Comparison of ENCODE assay signal across 9 mouse cellular contexts in the genomic region with DNA sequence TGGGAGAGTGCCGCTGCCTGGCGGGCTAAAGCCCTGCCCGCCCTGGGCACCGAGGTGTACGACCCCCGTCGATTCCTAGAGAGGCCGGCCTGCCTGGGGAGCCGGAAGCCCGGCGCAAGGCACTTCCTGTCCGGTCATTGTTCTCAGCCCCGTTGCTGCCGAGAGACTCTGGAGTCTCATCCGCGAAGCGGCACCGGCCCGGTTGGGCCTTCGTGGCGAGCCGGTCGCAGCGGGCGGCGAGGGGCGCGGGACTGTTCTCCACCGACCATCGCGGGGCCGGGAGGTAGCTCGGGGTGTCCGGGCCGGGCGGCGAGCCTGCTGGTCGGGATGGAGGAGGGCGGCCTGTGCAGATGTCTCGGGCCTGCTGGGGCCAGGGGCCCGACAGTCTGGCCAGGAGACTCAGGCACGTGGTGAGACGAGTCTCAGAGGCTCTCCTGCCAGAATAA. TPM values are rescaled to one million over a fixed set of nuclear protein-coding genes. Genes with fewer than 3 reads are reported as not detected.
A peak's percentile ranks its signal among the peaks of the same experiment; 100 is the strongest.
DNase-seq lines count a peak whose midpoint lies in the region; ATAC-seq and TF ChIP-seq lines count a peak whose summit lies in the region.
"Had no signal": no experiment of that assay in that cellular context is flagged by ENCODE, and none has a peak within 500 bp of the region (broad histone marks: within the 10 kb centered on the region; RNA-seq: fewer than 3 reads in every experiment).

Gene Zfp105 (plus strand): TSS at position 137 of the 446 bp plus-strand sequence.

- H3K36me3 ChIP-seq in embryonic facial prominence, embryonic 14.5 days (ENCODE audit: control insufficient read depth, insufficient read depth, low read length): peaks cover 33% of the 10 kb centered on the region
- H3K36me3 ChIP-seq in kidney, adult 2 months (ENCODE audit: control insufficient read depth, insufficient read depth, low read length): peaks cover 5% of the 10 kb centered on the region
- H3K36me3 ChIP-seq in limb, embryonic 10.5 days: peaks cover 37% of the 10 kb centered on the region
- peaks cover 38% of the 10 kb centered on the region for H3K36me3 ChIP-seq in midbrain, embryonic 10.5 days

- peak; percentile 3 for DNase-seq in CD4-positive, CD25-positive, alpha-beta regulatory T cell, adult 2 months (ENCODE audit: low read depth, low spot score)
- peak; percentile 93 for DNase-seq in embryonic facial prominence, embryonic 14.5 days (ENCODE audit: low spot score)
- DNase-seq in heart, adult 8-10 months (ENCODE audit: low spot score): peak; percentile 52
- DNase-seq in kidney, adult 2 months: peak; percentile 70
- peak; percentile 94 for DNase-seq in limb, embryonic 10.5 days (ENCODE audit: low spot score)
- DNase-seq in midbrain, embryonic 10.5 days (ENCODE audit: low spot score): peak; percentile 93
- peak; percentile 3 for DNase-seq in skeletal muscle tissue, adult 2 months (ENCODE audit: low read depth, low spot score)

- TF ChIP-seq CTCF in kidney, adult 2 months (conservative IDR thresholded peaks at IDR 0.05; ENCODE audit: insufficient read depth, insufficient read length, low read depth, low read length): no peak

- no peaks in the 10 kb centered on the region for H3K27me3 ChIP-seq in embryonic facial prominence, embryonic 14.5 days (replicated peaks; ENCODE audit: control insufficient read depth, insufficient read depth, low read length)
- H3K27me3 ChIP-seq in kidney, adult 2 months (replicated peaks; ENCODE audit: control insufficient read depth, insufficient read depth, low read length): no peaks in the 10 kb centered on the region; the same call in 1 of the 2 replicates
- no peaks in the 10 kb centered on the region for H3K27me3 ChIP-seq in limb, embryonic 10.5 days (ENCODE audit: low read depth, poor library complexity, severe bottlenecking)
- H3K27me3 ChIP-seq in midbrain, embryonic 10.5 days (ENCODE audit: low read depth, poor library complexity, severe bottlenecking): 0 out of 2 replicates have a peak, but pooled peaks cover 8% of the 10 kb centered on the region

- H3K4me1 ChIP-seq in embryonic facial prominence, embryonic 14.5 days (ENCODE audit: control insufficient read depth, insufficient read depth, low read length): 0 out of 2 replicates have a peak, but pooled peaks cover 4% of the 10 kb centered on the region
- no peaks in the 10 kb centered on the region for H3K4me1 ChIP-seq in kidney, adult 2 months (ENCODE audit: control insufficient read depth, insufficient read depth, low read length)
- H3K4me1 ChIP-seq in limb, embryonic 10.5 days: peaks cover 5% of the 10 kb centered on the region
- H3K4me1 ChIP-seq in midbrain, embryonic 10.5 days: peaks cover 8% of the 10 kb centered on the region

- peak within 1 kb of the TSS; percentile 61 for H3K4me3 ChIP-seq in embryonic facial prominence, embryonic 14.5 days (ENCODE audit: low read depth, low read length)
- peak within 1 kb of the TSS; percentile 60 for H3K4me3 ChIP-seq in kidney, adult 2 months (ENCODE audit: insufficient read depth, low read depth, low read length)
- H3K4me3 ChIP-seq in limb, embryonic 10.5 days: peak within 1 kb of the TSS; percentile 90
- peak within 1 kb of the TSS; percentile 94 for H3K4me3 ChIP-seq in midbrain, embryonic 10.5 days

- no peaks in the 10 kb centered on the region for H3K9me3 ChIP-seq in embryonic facial prominence, embryonic 14.5 days (ENCODE audit: control insufficient read depth, low read length)
- no peaks in the 10 kb centered on the region for H3K9me3 ChIP-seq in limb, embryonic 10.5 days (replicated peaks)
- no peaks in the 10 kb centered on the region for H3K9me3 ChIP-seq in midbrain, embryonic 10.5 days (replicated peaks)

- ATAC-seq in CD4-positive, CD25-positive, alpha-beta regulatory T cell, adult 4 months: no peak
- ATAC-seq in embryonic facial prominence, embryonic 14.5 days (ENCODE audit: low read depth): peak; percentile 99

- TF ChIP-seq POLR2A in kidney, adult 2 months (IDR thresholded peaks at IDR 0.05; ENCODE audit: low read depth, low read length): no peak

- peak within 1 kb of the TSS; percentile 58 for H3K4me2 ChIP-seq in embryonic facial prominence, embryonic 14.5 days (ENCODE audit: low read depth, low read length)

- 0% methylated on average over 33 of the region's 43 CpGs for WGBS in embryonic facial prominence, embryonic 14.5 days
- 1% methylated on average over 43 of the region's 43 CpGs for WGBS in kidney, adult 2 months
- under 1% methylated on average over 43 of the region's 43 CpGs for WGBS in limb, embryonic 10.5 days
- WGBS in midbrain, embryonic 10.5 days: 0% methylated on average over 43 of the region's 43 CpGs

- peak within 1 kb of the TSS; percentile 93 for H3K9ac ChIP-seq in embryonic facial prominence, embryonic 14.5 days (ENCODE audit: low read depth, low read length)

- peak within 1 kb of the TSS; percentile 71 for H3K27ac ChIP-seq in embryonic facial prominence, embryonic 14.5 days (replicated peaks; ENCODE audit: low read depth, low read length)
- H3K27ac ChIP-seq in kidney, adult 2 months (ENCODE audit: insufficient read depth, low read depth, low read length): no peak within 1 kb of the TSS
- peak within 1 kb of the TSS; percentile 99 for H3K27ac ChIP-seq in limb, embryonic 10.5 days
- H3K27ac ChIP-seq in midbrain, embryonic 10.5 days (replicated peaks): peak within 1 kb of the TSS; percentile 99

RNA-seq across cellular contexts. Expression of gene Zfp105, which starts in this region (rescaled TPM):
- polyA plus RNA-seq in CD4-positive, CD25-positive, alpha-beta regulatory T cell, adult 4 months (2017; shearing (Covaris generic)): not detected
- 15.5 and 18.1 TPM in 2 replicates for polyA plus RNA-seq in embryonic facial prominence, embryonic 14.5 days (2014; fragmentation: Nextera tagmentation; extraction: Ambion mirVana)
- total RNA-seq in heart, adult 8-10 months (2022): 1 to 10 TPM; 1.0 to 2.3 (median 1.5) TPM
- 0.67 and 0.91 TPM in 2 replicates for polyA plus RNA-seq in kidney, adult 2 months (2012; rRNA removed)
- 31.7 and 35.7 TPM in 2 replicates for polyA plus RNA-seq in limb, embryonic 10.5 days (2016; fragmentation: Nextera tagmentation; extraction: Ambion mirVana)
- polyA plus RNA-seq in midbrain, embryonic 10.5 days (2016; fragmentation: Nextera tagmentation; extraction: Ambion mirVana): 33.1 and 35.9 TPM in 2 replicates
- total RNA-seq: neutrophil, adult 5-6 weeks had no signal

Comparison
In these comparisons a context has a peak if more than half of its experiments do, and no peak if none do; other contexts are left out.
1. Peak in DNase-seq and H3K4me3 ChIP-seq in kidney, adult 2 months; RNA of the gene not detected or under 1 TPM.
2. DNase-seq: peak in every context shown above with its lines; median percentile 94 in limb, embryonic 10.5 days; 93 in embryonic facial prominence, embryonic 14.5 days; 93 in midbrain, embryonic 10.5 days; 70 in kidney, adult 2 months; 52 in heart, adult 8-10 months; 3 in CD4-positive, CD25-positive, alpha-beta regulatory T cell, adult 2 months; 3 in skeletal muscle tissue, adult 2 months.